Mouse (Mus musculus) liver, embryonic 12.5 days (tissue): ENCODE measurements around the gene Susd3. TPM values are rescaled to one million over a fixed set of nuclear protein-coding genes. Genes with fewer than 3 reads are reported as not detected.

Experiments
- ATAC-seq: fragments of 200-750 bp; cut with Nextera tagmentation; 2 replicates; pipeline ENCODE4 v1.8.0; 2017; ENCODE audit warnings: moderate number of reproducible peaks, mild to moderate bottlenecking, moderate library complexity
- H3K27ac ChIP-seq: fragments of 300-500 bp; sonication (generic); 2 replicates; pipeline ENCODE4 v1.5.1; 2016; ENCODE audit warnings: mild to moderate bottlenecking
- H3K27me3 ChIP-seq: fragments of 300-500 bp; sonication (generic); replicated peaks from 2 replicates; pipeline ENCODE4 v1.6.1; 2016; ENCODE audit warnings: mild to moderate bottlenecking, moderate library complexity
- H3K36me3 ChIP-seq: fragments of 300-500 bp; sonication (generic); 2 replicates; pipeline ENCODE4 v1.6.1; 2016; ENCODE audit warnings: mild to moderate bottlenecking, moderate library complexity
- H3K4me1 ChIP-seq: fragments of 300-500 bp; sonication (generic); 2 replicates; pipeline ENCODE4 v1.6.1; 2016
- H3K4me2 ChIP-seq: fragments of 300-500 bp; sonication (generic); 2 replicates; pipeline ENCODE4 v1.6.1; 2016; ENCODE audit warnings: mild to moderate bottlenecking, moderate library complexity
- H3K4me3 ChIP-seq: fragments of 300-500 bp; sonication (generic); 2 replicates; pipeline ENCODE4 v1.5.1; 2016; ENCODE audit warnings: mild to moderate bottlenecking, moderate library complexity
- H3K9ac ChIP-seq: fragments of 300-500 bp; sonication (generic); 2 replicates; pipeline ENCODE4 v1.6.1; 2016; ENCODE audit warnings: mild to moderate bottlenecking, moderate library complexity
- H3K9me3 ChIP-seq: fragments of 300-500 bp; sonication (generic); replicated peaks from 2 replicates; pipeline ENCODE4 v1.6.1; 2016; ENCODE audit warnings: mild to moderate bottlenecking, moderate library complexity
- WGBS: fragments of 180-500 bp; shearing (Covaris S2); methylation state at CpG from one replicate; pipeline ENCODE4 v1.1.7; 2016; ENCODE audit not compliant: insufficient replicate concordance; 5-methylcytosine and 5-hydroxymethylcytosine counted together
- polyA plus RNA-seq: library from polyadenylated mRNA; unstranded; fragments of >200 nt; fragmentation: Nextera tagmentation; extraction: Ambion mirVana; gene quantifications from 2 replicates; pipeline ENCODE4 v1.2.1, GENCODE M21; 2016

Susd3 gene
- polyA plus RNA-seq, 1 experiment from 2014 or later: 2.4 TPM

GRCm38 (mm10) chr13:49205381-49205998 is 43.0 kb downstream of the Susd3 start:
- H3K36me3 ChIP-seq: no peaks in the 10 kb centered on the region
- WGBS: 45% methylated on average over 13 of the region's 13 CpGs
- ATAC-seq: no peak
- no peaks in the 10 kb centered on the region for H3K27me3 ChIP-seq
- no peaks in the 10 kb centered on the region for H3K9me3 ChIP-seq
- H3K4me3 ChIP-seq: no peak overlapping the region
- H3K4me1 ChIP-seq: peaks cover 6% of the 10 kb centered on the region; the same call in 1 of the 2 replicates
- H3K9ac ChIP-seq: no peak overlapping the region
- H3K27ac ChIP-seq: no peak overlapping the region
- H3K4me2 ChIP-seq: no peak overlapping the region

- no peak for ATAC-seq
These were observed 46.0 kb downstream of the Susd3 start for GRCm38 (mm10) chr13:49202556-49202955.

GRCm38 (mm10) chr13:49200688-49201087 is 47.8 kb downstream of the Susd3 start:
- no peak overlapping the region for H3K4me3 ChIP-seq
- WGBS: 56% methylated on average over 13 of the region's 13 CpGs
- H3K4me2 ChIP-seq: no peak overlapping the region
- H3K27ac ChIP-seq: no peak overlapping the region
- H3K27me3 ChIP-seq: no peaks in the 10 kb centered on the region
- peaks cover 8% of the 10 kb centered on the region for H3K4me1 ChIP-seq
- no peaks in the 10 kb centered on the region for H3K9me3 ChIP-seq
- no peak overlapping the region for H3K9ac ChIP-seq
- ATAC-seq: no peak
- peaks cover 8% of the 10 kb centered on the region for H3K36me3 ChIP-seq

More at GRCm38 (mm10) chr13:49202556-49202955, 46.0 kb downstream of the Susd3 start:
- Histone ChIP-seq H3K27ac (no peak overlapping the region), H3K4me2 (no peak overlapping the region), H3K4me3 (no peak overlapping the region), H3K9ac (no peak overlapping the region), H3K27me3 (no peaks in the 10 kb centered on the region), H3K9me3 (no peaks in the 10 kb centered on the region), H3K4me1 (no peaks in the 10 kb centered on the region), H3K36me3 (no peaks in the 10 kb centered on the region)
- 70% methylated on average over 7 of the region's 7 CpGs for WGBS

GRCm38 (mm10) chr13:49199891-49200290 is 48.6 kb downstream of the Susd3 start:
- Histone ChIP-seq H3K27ac (no peak overlapping the region), H3K4me2 (no peak overlapping the region), H3K27me3 (no peaks in the 10 kb centered on the region), H3K9ac (no peak overlapping the region), H3K36me3 (peaks cover 16% of the 10 kb centered on the region), H3K4me3 (no peak overlapping the region), H3K4me1 (peaks cover 12% of the 10 kb centered on the region), H3K9me3 (no peaks in the 10 kb centered on the region)
- no peak for ATAC-seq
- 81% methylated on average over 7 of the region's 7 CpGs for whole genome bisulfite sequencing

- no peak overlapping the region for H3K9ac ChIP-seq
- ATAC-seq: no peak
- no peak overlapping the region for H3K4me3 ChIP-seq
- no peak overlapping the region for H3K4me2 ChIP-seq
- 73% methylated on average over 9 of the region's 9 CpGs for WGBS
- peaks cover 19% of the 10 kb centered on the region for H3K36me3 ChIP-seq
- no peaks in the 10 kb centered on the region for H3K27me3 ChIP-seq
- H3K4me1 ChIP-seq: peaks cover 12% of the 10 kb centered on the region
- H3K27ac ChIP-seq: no peak overlapping the region
- H3K9me3 ChIP-seq: no peaks in the 10 kb centered on the region
These were observed 49.8 kb downstream of the Susd3 start for GRCm38 (mm10) chr13:49198734-49199133.

GRCm38 (mm10) chr13:49196766-49197165 is 51.7 kb downstream of the Susd3 start:
- H3K27me3 ChIP-seq: no peaks in the 10 kb centered on the region
- no peak overlapping the region for H3K4me3 ChIP-seq
- WGBS: 55% methylated on average over 6 of the region's 6 CpGs
- H3K4me1 ChIP-seq: peaks cover 21% of the 10 kb centered on the region
- peaks cover 19% of the 10 kb centered on the region for H3K36me3 ChIP-seq
- H3K9me3 ChIP-seq: no peaks in the 10 kb centered on the region
- H3K27ac ChIP-seq: no peak overlapping the region
- ATAC-seq: no peak
- H3K4me2 ChIP-seq: no peak overlapping the region
- H3K9ac ChIP-seq: no peak overlapping the region

GRCm38 (mm10) chr13:49196211-49196610 is 52.3 kb downstream of the Susd3 start:
- Histone ChIP-seq H3K9ac (no peak overlapping the region), H3K4me2 (no peak overlapping the region), H3K9me3 (no peaks in the 10 kb centered on the region), H3K27me3 (no peaks in the 10 kb centered on the region), H3K4me3 (no peak overlapping the region), H3K27ac (no peak overlapping the region), H3K36me3 (peaks cover 19% of the 10 kb centered on the region), H3K4me1 (peaks cover 27% of the 10 kb centered on the region)
- 58% methylated on average over 5 of the region's 5 CpGs for WGBS
- ATAC-seq: no peak

- 80% methylated on average over 7 of the region's 7 CpGs for WGBS
- peaks cover 19% of the 10 kb centered on the region for H3K36me3 ChIP-seq
These were observed 52.9 kb downstream of the Susd3 start for GRCm38 (mm10) chr13:49195651-49196050.

GRCm38 (mm10) chr13:49194811-49195210 is 53.7 kb downstream of the Susd3 start:
- Histone ChIP-seq H3K4me2 (no peak overlapping the region), H3K9me3 (no peaks in the 10 kb centered on the region), H3K4me3 (no peak overlapping the region), H3K36me3 (peaks cover 19% of the 10 kb centered on the region), H3K9ac (no peak overlapping the region), H3K4me1 (peaks cover 41% of the 10 kb centered on the region), H3K27ac (no peak overlapping the region), H3K27me3 (no peaks in the 10 kb centered on the region)
- ATAC-seq: no peak
- whole genome bisulfite sequencing: 84% methylated on average over 13 of the region's 13 CpGs

More at GRCm38 (mm10) chr13:49195651-49196050, 52.9 kb downstream of the Susd3 start:
- Histone ChIP-seq H3K4me1 (peaks cover 33% of the 10 kb centered on the region), H3K4me2 (no peak overlapping the region), H3K4me3 (no peak overlapping the region), H3K9me3 (no peaks in the 10 kb centered on the region), H3K27me3 (no peaks in the 10 kb centered on the region), H3K9ac (no peak overlapping the region), H3K27ac (no peak overlapping the region)
- no peak for ATAC-seq

GRCm38 (mm10) chr13:49193650-49194049 is 54.9 kb downstream of the Susd3 start:
- ATAC-seq: no peak
- H3K9me3 ChIP-seq: no peaks in the 10 kb centered on the region
- peaks cover 19% of the 10 kb centered on the region for H3K36me3 ChIP-seq
- H3K4me2 ChIP-seq: no peak overlapping the region
- H3K27me3 ChIP-seq: no peaks in the 10 kb centered on the region
- no peak overlapping the region for H3K4me3 ChIP-seq
- no peak overlapping the region for H3K9ac ChIP-seq
- no peak overlapping the region for H3K27ac ChIP-seq
- WGBS: 82% methylated on average over 17 of the region's 17 CpGs
- peaks cover 53% of the 10 kb centered on the region for H3K4me1 ChIP-seq

GRCm38 (mm10) chr13:49192156-49192855 is 56.2 kb downstream of the Susd3 start:
- Histone ChIP-seq H3K36me3 (peaks cover 19% of the 10 kb centered on the region), H3K4me1 (peaks cover 65% of the 10 kb centered on the region), H3K9ac (no peak overlapping the region), H3K27me3 (no peaks in the 10 kb centered on the region), H3K9me3 (no peaks in the 10 kb centered on the region), H3K4me3 (no peak overlapping the region), H3K27ac (0 out of 2 replicates have a peak overlapping the region, but pooled peaks have one; percentile 49), H3K4me2 (no peak overlapping the region)
- no peak for ATAC-seq
- WGBS: 68% methylated on average over 16 of the region's 16 CpGs

- peak overlapping the region; percentile 99; the same call in 1 of the 2 replicates for H3K4me2 ChIP-seq
These were observed 56.9 kb downstream of the Susd3 start for GRCm38 (mm10) chr13:49191673-49192035.

More at GRCm38 (mm10) chr13:49191673-49192035, 56.9 kb downstream of the Susd3 start:
- H3K36me3 ChIP-seq: peaks cover 19% of the 10 kb centered on the region
- WGBS: 42% methylated on average over 5 of the region's 5 CpGs
- H3K9ac ChIP-seq: 0 out of 2 replicates have a peak overlapping the region, but pooled peaks have one; percentile 29
- H3K4me1 ChIP-seq: peaks cover 70% of the 10 kb centered on the region
- no peak overlapping the region for H3K4me3 ChIP-seq
- H3K9me3 ChIP-seq: no peaks in the 10 kb centered on the region
- peak overlapping the region; percentile 49 for H3K27ac ChIP-seq
- no peak for ATAC-seq
- no peaks in the 10 kb centered on the region for H3K27me3 ChIP-seq
